ENCODE assay signal across 27 mouse cellular contexts in genomic region chr19:36561171-36561570, GRCm38 (mm10).
"Had no signal": no experiment of that assay in that cellular context is flagged by ENCODE, and none has a peak within 500 bp of the region (broad histone marks: within the 10 kb centered on the region; RNA-seq: fewer than 3 reads in every experiment).

No protein-coding gene starts in this region.

- H3K36me3 ChIP-seq: heart, embryonic 10.5 days; heart, embryonic 12.5 days; hindbrain, embryonic 10.5 days; hindbrain, embryonic 12.5 days; intestine, embryonic 15.5 days; limb, embryonic 10.5 days; limb, embryonic 12.5 days; liver, embryonic 13.5 days; liver, embryonic 15.5 days had no signal

- H3K9ac ChIP-seq: heart, embryonic 12.5 days; hindbrain, embryonic 12.5 days; hindbrain, embryonic 14.5 days; intestine, embryonic 15.5 days; limb, embryonic 12.5 days; liver, embryonic 13.5 days; liver, embryonic 15.5 days had no signal

- H3K4me1 ChIP-seq: hindbrain, embryonic 10.5 days; intestine, embryonic 15.5 days; limb, embryonic 10.5 days; limb, embryonic 12.5 days; liver, embryonic 13.5 days; liver, embryonic 15.5 days had no signal

- DNase-seq: gastrocnemius, adult 2 months; gastrocnemius, postnatal 10 days; gastrocnemius, postnatal 25 days; heart, postnatal 10 days; heart, postnatal 4 days; kidney, adult 18-20 months; kidney, adult 8-10 months; kidney, postnatal 10 days; kidney, postnatal 25 days; kidney, postnatal 4 days; liver; liver, embryonic 13.5 days had no signal

- H3K4me2 ChIP-seq: heart, embryonic 12.5 days; hindbrain, embryonic 12.5 days; hindbrain, embryonic 14.5 days; intestine, embryonic 15.5 days; limb, embryonic 12.5 days; liver, embryonic 11.5 days; liver, embryonic 13.5 days; liver, embryonic 15.5 days had no signal

- H3K27ac ChIP-seq: gastrocnemius, adult 2 months; heart, embryonic 10.5 days; hindbrain, embryonic 10.5 days; hindbrain, embryonic 12.5 days; hindbrain, embryonic 14.5 days; intestine, embryonic 15.5 days; layer of hippocampus, adult 2 months; left cerebral cortex, adult 2 months; limb, embryonic 10.5 days; limb, embryonic 12.5 days; liver, embryonic 13.5 days; liver, embryonic 15.5 days had no signal

- H3K4me3 ChIP-seq: gastrocnemius, adult 2 months; heart, embryonic 10.5 days; heart, embryonic 12.5 days; hindbrain, embryonic 10.5 days; hindbrain, embryonic 12.5 days; intestine, embryonic 15.5 days; layer of hippocampus, adult 2 months; left cerebral cortex, adult 2 months; limb, embryonic 10.5 days; limb, embryonic 12.5 days; liver, embryonic 13.5 days; liver, embryonic 15.5 days had no signal

- ATAC-seq: hindbrain, embryonic 16.5 days; inflammation-experienced regulatory T-cells, adult 6 months; intestine, embryonic 15.5 days; intestine, postnatal 0 days had no signal

- H3K27me3 ChIP-seq: heart, embryonic 12.5 days; hindbrain, embryonic 12.5 days; intestine, embryonic 15.5 days; limb, embryonic 12.5 days; liver, embryonic 13.5 days; liver, embryonic 15.5 days had no signal

- H3K9me3 ChIP-seq: heart, embryonic 10.5 days; heart, embryonic 12.5 days; hindbrain, embryonic 10.5 days; hindbrain, embryonic 12.5 days; intestine, embryonic 15.5 days; limb, embryonic 10.5 days; limb, embryonic 12.5 days; liver, embryonic 13.5 days; liver, embryonic 15.5 days had no signal
